Mouse (Mus musculus): ENCODE data around the gene Foxj3. TPM values are rescaled to one million over a fixed set of nuclear protein-coding genes. Genes with fewer than 3 reads are reported as not detected.

The Foxj3 gene
- polyA plus RNA-seq, 1 experiment = 13.1 TPM

DNA sequence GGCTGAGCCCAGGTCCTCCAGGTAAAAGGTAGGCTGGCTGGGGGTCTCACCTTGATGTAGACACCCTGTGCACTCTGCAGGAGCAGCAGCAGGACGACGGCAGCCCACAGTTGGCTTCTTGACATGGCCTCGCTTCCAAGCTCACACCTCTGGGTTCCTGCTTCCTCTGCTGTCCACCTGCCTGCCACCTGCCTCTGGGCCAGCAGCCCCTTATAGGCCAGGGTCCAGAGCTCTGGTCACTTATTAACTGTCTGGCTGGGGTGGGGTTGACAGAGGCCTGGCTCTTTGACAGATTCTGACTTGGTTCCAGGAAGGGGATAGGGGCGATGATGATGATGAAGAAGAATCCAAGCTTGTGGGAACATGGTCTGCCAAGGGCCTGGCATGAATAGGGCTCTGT is 121.9 kb downstream of the Foxj3 start, which contains the start of gene Guca2b:
Gene Guca2b, minus strand, starts transcription at position 224 of the 400 bp plus-strand sequence.
- Histone ChIP-seq H3K4me2 (ENCODE audit: low read depth) (no peak within 1 kb of the TSS), H3ac (ENCODE audit: control insufficient read depth, insufficient read length) (no peak within 1 kb of the TSS), H3K4me3 (no peak within 1 kb of the TSS), H3K79me2 (ENCODE audit: control insufficient read depth, insufficient read depth) (no peaks in the 10 kb centered on the region), H3K36me3 (ENCODE audit: control insufficient read depth, insufficient read depth) (no peaks in the 10 kb centered on the region), H3K27me3 (ENCODE audit: control insufficient read depth, insufficient read depth, insufficient read length) (no peaks in the 10 kb centered on the region)
- no peak for TF ChIP-seq POLR2AphosphoS2 (IDR thresholded peaks at IDR 0.05; ENCODE audit: insufficient read length, low read depth)
- TF ChIP-seq E2F4 (IDR thresholded peaks at IDR 0.05; ENCODE audit: insufficient read depth) = no peak
- TF ChIP-seq POLR2A (IDR thresholded peaks at IDR 0.05; ENCODE audit: insufficient read length, low read depth) = no peak
- TF ChIP-seq MAX (IDR thresholded peaks at IDR 0.05; ENCODE audit: low read depth) = no peak

DNA sequence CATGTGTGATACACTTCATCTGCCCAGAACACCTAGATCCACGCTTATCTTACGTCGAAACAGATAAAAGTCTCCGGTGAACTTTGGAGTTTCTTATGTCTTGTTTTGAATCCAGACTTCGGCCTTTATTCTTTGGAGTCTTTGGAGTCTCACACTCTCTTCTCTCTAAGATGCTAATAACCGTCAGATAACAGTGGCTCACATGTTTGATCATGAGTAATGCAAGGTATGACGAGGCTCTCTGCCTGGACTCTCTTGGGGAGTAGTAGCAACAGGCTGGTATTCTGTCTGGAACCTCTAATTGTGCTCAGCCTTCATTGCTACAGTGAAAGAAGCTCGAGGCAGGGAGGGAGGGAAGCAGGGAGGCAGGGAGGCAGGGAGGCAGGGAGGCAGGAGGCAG is 123.2 kb downstream of the Foxj3 start:
- Histone ChIP-seq H3K36me3 (ENCODE audit: control insufficient read depth, insufficient read depth) (no peaks in the 10 kb centered on the region), H3K27me3 (ENCODE audit: control insufficient read depth, insufficient read depth, insufficient read length) (no peaks in the 10 kb centered on the region), H3K4me2 (ENCODE audit: low read depth) (no peak overlapping the region), H3ac (ENCODE audit: control insufficient read depth, insufficient read length) (no peak overlapping the region), H3K79me2 (ENCODE audit: control insufficient read depth, insufficient read depth) (no peaks in the 10 kb centered on the region), H3K4me3 (no peak overlapping the region)
- TF ChIP-seq TCF12 (IDR thresholded peaks at IDR 0.05; ENCODE audit: insufficient read depth, poor library complexity, severe bottlenecking) = no peak
- TF ChIP-seq POLR2A (IDR thresholded peaks at IDR 0.05; ENCODE audit: insufficient read length, low read depth) = no peak
- TF ChIP-seq E2F4 (IDR thresholded peaks at IDR 0.05; ENCODE audit: insufficient read depth) = no peak
- TF ChIP-seq MAX (IDR thresholded peaks at IDR 0.05; ENCODE audit: low read depth) = no peak
- TF ChIP-seq MYOG (IDR thresholded peaks at IDR 0.05; ENCODE audit: control insufficient read depth in 1 of 3, insufficient read depth in 1 of 3, insufficient read length in 2 of 3, low read depth in 2 of 3) = no peak
- no peak for TF ChIP-seq TCF3 (IDR thresholded peaks at IDR 0.05; ENCODE audit: insufficient read length, low read depth)
- no peak for TF ChIP-seq POLR2AphosphoS2 (IDR thresholded peaks at IDR 0.05; ENCODE audit: insufficient read length, low read depth)
- TF ChIP-seq CEBPB (IDR thresholded peaks at IDR 0.05; ENCODE audit: insufficient read depth, poor library complexity, severe bottlenecking) = no peak
- no peak for TF ChIP-seq REST (IDR thresholded peaks at IDR 0.05; ENCODE audit: insufficient read depth, insufficient read length)
- TF ChIP-seq MYOD1 (IDR thresholded peaks at IDR 0.05; ENCODE audit: control insufficient read depth in 1 of 3, insufficient read length in 2 of 3, low read depth in 2 of 3) = no peak
- no peak for TF ChIP-seq SRF (IDR thresholded peaks at IDR 0.05; ENCODE audit: control insufficient read depth, insufficient read length, low read depth)
- TF ChIP-seq USF1 (IDR thresholded peaks at IDR 0.05; ENCODE audit: low read depth) = no peak

GRCm38 (mm10) chr4:119662151-119662550 is 125.3 kb downstream of the Foxj3 start:
- no peaks in the 10 kb centered on the region for H3K79me2 ChIP-seq (ENCODE audit: control insufficient read depth, insufficient read depth)
- no peaks in the 10 kb centered on the region for H3K36me3 ChIP-seq (ENCODE audit: control insufficient read depth, insufficient read depth)
- no peaks in the 10 kb centered on the region for H3K27me3 ChIP-seq (ENCODE audit: control insufficient read depth, insufficient read depth, insufficient read length)
- no peak overlapping the region for H3ac ChIP-seq (ENCODE audit: control insufficient read depth, insufficient read length)
- peak overlapping the region; percentile 48 for H3K4me2 ChIP-seq (ENCODE audit: low read depth)
- TF ChIP-seq MYOG (IDR thresholded peaks at IDR 0.05; ENCODE audit: control insufficient read depth in 1 of 3, insufficient read depth in 1 of 3, insufficient read length in 2 of 3, low read depth in 2 of 3) = no peak
- TF ChIP-seq USF1 (IDR thresholded peaks at IDR 0.05; ENCODE audit: low read depth) = no peak
- no peak for TF ChIP-seq POLR2A (IDR thresholded peaks at IDR 0.05; ENCODE audit: insufficient read length, low read depth)
- no peak for TF ChIP-seq TCF3 (IDR thresholded peaks at IDR 0.05; ENCODE audit: insufficient read length, low read depth)
- no peak for TF ChIP-seq E2F4 (IDR thresholded peaks at IDR 0.05; ENCODE audit: insufficient read depth)
- TF ChIP-seq POLR2AphosphoS2 (IDR thresholded peaks at IDR 0.05; ENCODE audit: insufficient read length, low read depth) = no peak
- no peak for TF ChIP-seq SRF (IDR thresholded peaks at IDR 0.05; ENCODE audit: control insufficient read depth, insufficient read length, low read depth)
- TF ChIP-seq REST (IDR thresholded peaks at IDR 0.05; ENCODE audit: insufficient read depth, insufficient read length) = no peak
- TF ChIP-seq CEBPB (IDR thresholded peaks at IDR 0.05; ENCODE audit: insufficient read depth, poor library complexity, severe bottlenecking) = no peak
- no peak for TF ChIP-seq MYOD1 (IDR thresholded peaks at IDR 0.05; ENCODE audit: control insufficient read depth in 1 of 3, insufficient read length in 2 of 3, low read depth in 2 of 3)
- H3K4me3 ChIP-seq = no peak overlapping the region

GRCm38 (mm10) chr4:119662976-119663375 is 126.2 kb downstream of the Foxj3 start:
- Histone ChIP-seq H3K36me3 (ENCODE audit: control insufficient read depth, insufficient read depth) (no peaks in the 10 kb centered on the region), H3K4me3 (no peak overlapping the region), H3K79me2 (ENCODE audit: control insufficient read depth, insufficient read depth) (no peaks in the 10 kb centered on the region), H3K27me3 (ENCODE audit: control insufficient read depth, insufficient read depth, insufficient read length) (no peaks in the 10 kb centered on the region), H3K4me2 (ENCODE audit: low read depth) (peak overlapping the region; percentile 48), H3ac (ENCODE audit: control insufficient read depth, insufficient read length) (no peak overlapping the region)
- TF ChIP-seq CEBPB (IDR thresholded peaks at IDR 0.05; ENCODE audit: insufficient read depth, poor library complexity, severe bottlenecking) = no peak
- no peak for TF ChIP-seq POLR2A (IDR thresholded peaks at IDR 0.05; ENCODE audit: insufficient read length, low read depth)
- no peak for TF ChIP-seq USF1 (IDR thresholded peaks at IDR 0.05; ENCODE audit: low read depth)
- TF ChIP-seq MYOG (IDR thresholded peaks at IDR 0.05; ENCODE audit: control insufficient read depth in 1 of 3, insufficient read depth in 1 of 3, insufficient read length in 2 of 3, low read depth in 2 of 3) = no peak
- TF ChIP-seq TCF3 (IDR thresholded peaks at IDR 0.05; ENCODE audit: insufficient read length, low read depth) = no peak
- no peak for TF ChIP-seq SRF (IDR thresholded peaks at IDR 0.05; ENCODE audit: control insufficient read depth, insufficient read length, low read depth)
- TF ChIP-seq E2F4 (IDR thresholded peaks at IDR 0.05; ENCODE audit: insufficient read depth) = no peak
- TF ChIP-seq MAX (IDR thresholded peaks at IDR 0.05; ENCODE audit: low read depth) = no peak
- no peak for TF ChIP-seq REST (IDR thresholded peaks at IDR 0.05; ENCODE audit: insufficient read depth, insufficient read length)
- no peak for TF ChIP-seq TCF12 (IDR thresholded peaks at IDR 0.05; ENCODE audit: insufficient read depth, poor library complexity, severe bottlenecking)
- TF ChIP-seq MYOD1 (IDR thresholded peaks at IDR 0.05; ENCODE audit: control insufficient read depth in 1 of 3, insufficient read length in 2 of 3, low read depth in 2 of 3) = no peak
- no peak for TF ChIP-seq POLR2AphosphoS2 (IDR thresholded peaks at IDR 0.05; ENCODE audit: insufficient read length, low read depth)
